Mouse (Mus musculus): ENCODE measurements at regions not wholly inside any gene's neighbourhood (a gene's known extent, or its start where the extent isn't known, plus 50 kb on each side); places are given as distances from the start of the nearest gene placed in this dataset.

- no peak for ATAC-seq (replicated peaks; ENCODE audit: poor library complexity, severe bottlenecking)
These were observed 140.9 kb downstream of the Nrip1 start for GRCm38 (mm10) chr16:76232680-76233079.

- ATAC-seq (replicated peaks; ENCODE audit: poor library complexity, severe bottlenecking) = no peak
These were observed 141.5 kb downstream of the Nrip1 start for GRCm38 (mm10) chr16:76232174-76232573.

DNA sequence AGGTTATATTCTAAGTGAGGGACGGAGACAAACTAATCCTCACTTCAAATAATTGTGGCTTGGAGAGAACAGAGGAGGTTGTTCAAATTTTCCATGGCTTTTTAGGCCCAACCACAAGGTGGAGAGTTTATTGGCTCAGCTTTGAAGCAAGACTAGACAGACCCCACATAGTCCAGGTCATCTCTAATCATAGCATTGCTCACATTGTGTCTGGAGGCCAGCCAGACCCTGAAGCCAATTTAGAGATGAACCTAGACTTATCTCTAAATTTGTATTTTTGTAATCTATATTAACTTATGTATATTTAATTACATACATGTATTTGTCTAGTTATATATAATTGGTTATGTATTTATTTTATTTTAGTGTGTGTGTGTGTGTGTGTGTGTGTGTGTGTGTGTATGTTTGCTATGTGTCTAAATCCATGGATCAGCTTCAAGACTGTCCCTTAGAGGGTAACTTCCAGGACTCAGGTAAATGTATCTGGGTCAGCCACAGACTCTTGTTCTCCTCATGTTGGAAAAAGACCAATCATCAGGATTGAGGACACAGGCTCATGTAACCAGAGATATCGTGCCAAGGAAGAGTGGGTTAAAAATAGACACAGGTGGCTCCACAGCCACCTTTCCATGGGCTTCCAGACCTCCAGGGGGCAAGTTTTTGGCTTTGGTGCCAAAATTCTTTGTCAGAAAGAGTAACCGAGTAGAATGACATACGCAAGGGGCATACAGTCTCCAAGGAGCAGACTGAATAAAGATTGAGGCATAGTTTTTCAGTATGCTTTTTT, 142.9 kb downstream of the Nrip1 start:
- no peak for ATAC-seq (replicated peaks; ENCODE audit: poor library complexity, severe bottlenecking)

- ATAC-seq (replicated peaks; ENCODE audit: poor library complexity, severe bottlenecking) = no peak
These were observed 145.2 kb downstream of the Nrip1 start for GRCm38 (mm10) chr16:76228451-76228850.

- ATAC-seq (replicated peaks; ENCODE audit: poor library complexity, severe bottlenecking) = peak; percentile 67
These were observed 147.2 kb downstream of the Nrip1 start for GRCm38 (mm10) chr16:76226446-76226845.

DNA sequence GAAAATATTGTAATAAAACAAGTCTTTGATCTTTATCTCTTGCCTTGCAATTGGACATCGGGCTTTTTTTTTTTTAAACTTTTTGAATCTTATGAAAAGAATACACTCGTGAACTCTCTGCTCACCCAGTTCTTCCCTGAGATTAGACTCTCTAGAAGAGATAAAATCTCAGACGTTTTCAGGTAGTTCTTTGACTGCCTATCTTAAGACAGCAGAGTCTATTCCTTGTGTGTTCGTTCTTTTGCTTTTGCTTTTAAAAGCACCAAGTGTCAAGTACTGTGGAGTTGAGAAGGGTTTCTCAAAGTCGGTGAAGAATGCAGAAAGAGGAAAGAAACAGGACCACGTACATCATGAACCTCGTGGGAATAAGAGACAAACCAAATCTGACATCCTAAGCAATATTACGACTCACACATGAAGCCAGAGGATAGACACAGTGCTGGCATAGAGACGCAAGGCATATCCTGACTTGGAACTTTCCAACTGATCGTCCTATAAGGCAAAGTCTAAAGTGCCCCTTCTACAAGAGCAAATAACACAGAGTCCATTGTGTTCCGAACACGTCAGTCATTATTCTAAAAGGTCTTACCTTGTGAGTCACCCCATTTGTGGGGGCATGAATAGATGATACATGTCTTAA, 147.9 kb downstream of the Nrip1 start:
- ATAC-seq (replicated peaks; ENCODE audit: poor library complexity, severe bottlenecking) = no peak

DNA sequence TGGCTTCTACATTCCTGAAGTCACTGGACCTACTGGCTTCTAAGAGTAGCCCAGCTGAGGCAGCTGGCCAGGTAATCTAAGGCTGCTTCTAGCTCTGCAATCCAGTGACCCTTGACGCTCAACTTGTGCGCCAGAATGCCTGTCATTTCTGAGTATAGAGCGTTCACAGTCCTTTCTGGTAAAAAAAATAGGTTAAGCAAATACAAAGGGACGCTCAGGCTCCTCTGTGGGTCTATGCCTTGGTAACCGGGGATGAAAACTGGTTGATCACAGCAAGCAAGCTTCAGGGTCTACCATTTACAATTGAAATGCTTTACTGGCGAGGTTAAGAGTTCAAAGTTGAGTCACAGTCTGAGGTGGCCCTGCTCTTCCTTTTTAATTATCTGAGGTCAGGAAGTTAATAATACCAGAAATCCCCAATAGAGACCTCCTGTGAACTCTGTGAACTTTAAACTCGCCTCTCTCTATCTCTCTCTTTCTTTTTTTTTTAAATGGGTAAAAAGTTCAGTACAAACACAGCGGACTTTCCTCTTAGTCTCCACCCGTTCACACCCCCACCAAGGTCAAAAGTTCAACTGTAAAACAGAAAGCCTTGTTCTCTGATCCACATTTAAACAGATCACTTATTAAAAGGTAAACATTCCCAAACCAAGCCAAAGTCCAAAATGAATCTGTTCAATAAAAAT, 148.6 kb downstream of the Nrip1 start:
- no peak for ATAC-seq (replicated peaks; ENCODE audit: poor library complexity, severe bottlenecking)

- ATAC-seq (replicated peaks; ENCODE audit: poor library complexity, severe bottlenecking) = no peak
These were observed 149.9 kb downstream of the Nrip1 start for GRCm38 (mm10) chr16:76223716-76224115.

- no peak for ATAC-seq (replicated peaks; ENCODE audit: poor library complexity, severe bottlenecking)
These were observed 150.7 kb downstream of the Nrip1 start for GRCm38 (mm10) chr16:76222960-76223359.

- ATAC-seq (replicated peaks; ENCODE audit: poor library complexity, severe bottlenecking) = no peak
These were observed 153.2 kb downstream of the Nrip1 start for GRCm38 (mm10) chr16:76220466-76220865.

DNA sequence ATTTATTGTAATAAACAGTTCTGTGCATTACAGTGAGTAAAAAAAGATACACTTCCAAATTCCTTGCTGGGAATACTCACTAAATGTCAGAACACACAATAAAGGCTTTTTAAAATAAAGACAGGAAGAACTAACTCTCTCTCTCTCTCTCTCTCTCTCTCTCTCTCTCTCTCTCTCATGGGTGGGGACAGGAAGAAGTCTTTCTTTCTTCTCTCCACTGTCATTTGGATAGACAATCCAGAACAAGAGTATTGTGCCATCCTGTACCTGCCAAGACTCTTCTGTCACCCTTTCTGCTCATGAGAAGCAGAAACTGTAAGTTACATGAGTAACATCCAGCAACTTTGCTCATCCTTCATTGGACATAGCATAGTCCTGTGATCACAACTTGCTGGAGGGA, 154.4 kb downstream of the Nrip1 start:
- no peak for ATAC-seq (replicated peaks; ENCODE audit: poor library complexity, severe bottlenecking)

DNA sequence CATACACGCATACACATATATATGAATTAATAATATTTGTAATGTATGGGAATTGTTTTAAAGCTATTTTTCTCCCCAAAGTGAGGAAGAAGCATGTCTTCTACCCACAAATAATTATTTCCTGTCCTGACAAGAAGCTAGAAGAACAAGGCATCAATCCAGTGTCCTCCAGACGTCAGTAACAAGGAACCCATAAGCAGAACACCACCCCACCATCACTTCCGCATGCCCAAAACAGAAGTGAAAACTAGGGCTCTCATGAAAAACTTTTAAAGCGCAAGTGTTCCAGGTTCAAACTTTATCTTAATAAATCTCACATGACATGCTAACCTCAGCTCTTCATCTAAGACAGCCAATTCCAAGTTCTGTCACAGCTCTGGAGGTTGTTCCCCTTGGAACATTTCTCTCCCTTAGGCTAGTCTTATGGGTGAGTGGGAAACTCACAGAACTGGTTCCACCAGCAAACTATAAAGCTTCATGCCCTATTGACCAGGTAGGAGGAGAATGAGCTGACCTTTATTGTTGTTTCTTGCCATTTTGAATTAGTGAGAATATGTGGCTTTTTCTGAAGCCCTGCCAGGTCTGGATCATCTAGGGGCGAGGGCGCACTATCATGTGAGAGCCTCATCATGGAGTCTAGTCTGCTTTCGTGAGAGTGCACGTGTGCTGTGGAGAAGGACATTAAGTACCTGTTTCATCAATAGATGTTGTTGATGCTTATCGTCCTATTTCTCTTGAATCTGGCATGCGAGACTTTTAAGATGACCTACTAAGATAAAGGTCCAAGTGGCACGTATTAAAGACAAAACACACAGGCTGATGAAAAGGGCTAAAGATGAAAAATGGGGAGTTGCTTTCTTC, 155.1 kb downstream of the Nrip1 start:
- ATAC-seq (replicated peaks; ENCODE audit: poor library complexity, severe bottlenecking) = peak; percentile 84

DNA sequence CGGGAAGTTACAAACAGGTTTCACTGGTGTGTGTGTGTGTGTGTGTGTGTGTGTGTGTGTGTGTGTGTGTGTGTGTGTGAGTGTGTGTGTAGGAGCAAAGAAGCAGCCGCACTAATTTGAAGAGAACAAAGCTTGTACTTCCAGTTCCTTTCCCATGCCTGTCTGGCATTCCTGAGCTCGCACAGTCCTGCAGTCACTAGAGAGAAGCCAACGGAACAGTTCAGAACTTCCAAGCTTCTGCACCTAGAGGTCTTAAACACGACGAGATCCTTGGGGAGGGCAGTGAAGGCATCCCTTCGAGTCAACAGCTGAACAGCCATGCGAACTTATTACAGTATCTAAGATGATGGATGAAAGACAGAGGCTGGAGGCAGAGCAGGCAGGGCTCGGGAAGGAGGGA, 157.4 kb downstream of the Nrip1 start:
- no peak for ATAC-seq (replicated peaks; ENCODE audit: poor library complexity, severe bottlenecking)

DNA sequence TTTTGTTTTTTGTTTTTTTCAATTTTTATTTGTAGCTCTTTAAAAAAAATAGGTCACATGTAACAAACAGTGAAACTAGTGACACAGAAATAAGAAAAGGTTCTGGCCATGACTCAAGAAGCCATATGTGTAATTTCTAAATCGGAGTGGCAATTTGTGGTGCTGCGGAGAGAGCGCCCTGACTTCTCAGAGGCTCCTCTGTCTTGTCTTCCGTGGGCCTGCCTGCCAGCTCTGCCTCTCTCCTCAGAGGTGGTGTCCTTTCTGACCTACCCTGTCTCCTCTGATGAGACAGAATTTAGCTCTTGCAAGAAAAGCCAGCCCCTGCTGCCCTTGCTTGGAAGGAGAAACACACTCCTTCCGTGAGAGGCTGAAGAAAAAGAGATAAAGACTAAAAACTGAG, 158.1 kb downstream of the Nrip1 start:
- no peak for ATAC-seq (replicated peaks; ENCODE audit: poor library complexity, severe bottlenecking)

DNA sequence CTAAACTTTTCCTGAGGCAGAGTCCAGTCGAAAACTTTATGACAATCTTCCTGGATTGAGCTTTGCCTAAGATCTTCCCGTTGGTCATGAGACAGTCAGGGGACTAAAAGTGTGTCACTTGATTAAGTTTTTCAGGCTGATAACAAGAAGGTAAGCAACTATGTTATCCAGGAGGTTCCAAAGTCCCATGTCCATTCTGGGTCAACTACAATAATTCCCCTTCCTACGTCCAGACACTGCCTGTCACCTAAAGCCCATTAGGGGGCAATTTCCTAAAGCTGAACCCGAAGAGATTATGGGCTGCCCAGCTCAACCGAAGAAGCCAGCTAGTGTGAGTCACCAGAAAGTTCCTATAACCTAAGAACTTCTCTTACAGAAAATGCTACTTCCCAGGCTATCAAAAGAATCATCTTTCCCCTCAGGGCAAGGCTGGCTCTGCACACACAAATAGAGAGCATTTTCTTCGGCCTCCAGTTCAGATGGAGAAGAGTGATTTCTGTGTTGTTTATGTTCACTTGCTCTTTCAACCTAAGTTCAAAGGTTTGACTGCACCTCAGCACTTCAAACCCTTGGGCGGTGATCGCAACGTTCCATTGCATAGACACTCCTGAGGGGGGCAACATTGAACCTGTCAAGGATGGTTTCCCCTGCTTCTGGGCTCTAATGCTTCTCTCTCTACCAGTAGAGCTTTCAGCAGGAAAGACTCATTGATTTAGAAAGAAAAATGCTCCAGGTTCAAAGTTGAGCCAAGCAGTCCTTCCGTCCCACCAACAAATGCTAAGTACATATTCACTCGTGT, 171.7 kb downstream of the Nrip1 start:
- ATAC-seq (replicated peaks; ENCODE audit: poor library complexity, severe bottlenecking) = peak; percentile 40; the same call in 1 of the 2 replicates

DNA sequence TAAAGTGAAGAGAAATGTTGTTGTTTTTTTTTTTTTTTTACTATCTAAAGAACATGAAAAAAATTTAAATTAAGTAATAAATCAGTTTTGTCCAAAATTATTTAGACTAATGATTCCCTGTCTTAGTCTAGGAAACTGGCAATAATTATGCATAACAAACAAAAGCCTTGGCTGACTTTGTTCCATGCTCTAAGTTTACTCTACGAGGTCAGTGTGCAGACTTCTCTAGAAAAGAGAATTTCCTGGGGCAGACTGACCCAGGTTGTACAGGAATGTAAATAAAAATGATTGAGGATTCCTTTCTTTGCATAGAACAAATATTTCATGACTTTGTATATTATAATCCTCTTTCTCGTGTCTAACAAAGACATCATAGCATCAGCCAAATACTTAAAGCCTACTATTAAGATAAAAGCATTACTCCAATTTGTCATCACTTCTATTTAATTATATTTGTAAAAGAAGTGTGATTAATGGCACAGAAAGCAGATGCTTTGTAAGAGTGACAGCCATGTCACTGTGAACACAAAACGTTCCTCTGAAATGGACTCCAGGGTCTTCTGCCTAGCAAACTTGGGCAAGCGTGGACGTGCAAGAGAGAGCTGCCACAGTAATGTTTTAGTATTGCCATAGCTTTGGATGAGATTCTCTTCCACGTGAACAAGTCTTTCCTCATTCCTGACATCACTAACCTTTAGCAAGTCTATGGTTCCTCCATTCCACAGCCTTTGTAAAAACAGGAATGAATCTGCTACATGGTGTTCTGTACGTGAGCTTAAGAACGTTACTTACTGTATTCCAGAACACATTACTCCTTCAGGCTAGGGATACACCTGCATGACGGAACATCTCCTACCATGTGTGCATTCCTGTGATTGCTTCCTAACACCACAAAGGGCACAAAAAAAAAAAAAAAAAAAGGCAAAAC, 172.6 kb downstream of the Nrip1 start:
- no peak for ATAC-seq (replicated peaks; ENCODE audit: poor library complexity, severe bottlenecking)

GRCm38 (mm10) chr16:76200268-76200667, 173.4 kb downstream of the Nrip1 start:
- ATAC-seq (replicated peaks; ENCODE audit: poor library complexity, severe bottlenecking) = peak; percentile 73

DNA sequence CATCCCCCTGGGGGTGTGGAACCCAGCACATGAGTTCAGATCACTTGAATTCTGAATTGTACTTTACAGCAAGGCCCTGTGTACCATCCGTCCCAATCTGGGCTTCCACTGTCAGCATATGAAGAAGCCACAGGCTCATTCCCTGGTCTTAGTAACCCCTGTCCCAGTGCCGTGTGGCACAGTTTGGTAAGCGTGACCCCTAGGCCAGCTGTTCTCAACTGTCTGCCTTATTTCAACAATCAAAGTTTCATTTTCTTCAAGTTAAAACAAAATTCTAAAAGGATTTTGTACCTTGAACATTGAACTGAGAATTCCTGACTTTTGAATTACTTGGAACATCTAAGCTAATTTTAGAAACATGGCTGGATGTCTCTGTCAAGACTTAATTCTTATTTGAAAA, 174.6 kb downstream of the Nrip1 start:
- no peak for ATAC-seq (replicated peaks; ENCODE audit: poor library complexity, severe bottlenecking)

DNA sequence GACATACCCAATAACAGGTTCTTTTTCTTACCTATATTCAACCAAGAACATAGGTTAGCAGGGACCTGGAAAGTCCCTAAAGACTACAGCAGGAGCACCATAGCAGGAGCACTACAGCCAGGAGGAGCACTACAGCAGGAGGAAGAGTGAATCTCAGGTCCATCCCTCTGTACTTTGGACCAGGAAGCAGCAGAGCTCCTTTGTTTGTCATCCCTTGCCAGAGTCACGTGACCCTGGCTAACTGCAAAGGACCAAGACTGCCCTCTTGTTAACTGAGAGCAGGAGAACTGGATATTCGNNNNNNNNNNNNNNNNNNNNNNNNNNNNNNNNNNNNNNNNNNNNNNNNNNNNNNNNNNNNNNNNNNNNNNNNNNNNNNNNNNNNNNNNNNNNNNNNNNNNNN, 172.2 kb upstream of the Samsn1 start:
- ATAC-seq (replicated peaks; ENCODE audit: poor library complexity, severe bottlenecking) = no peak
